Mouse (Mus musculus): Measurements from ENCODE around the gene Gm10226. TPM values are rescaled to one million over a fixed set of nuclear protein-coding genes. Genes with fewer than 3 reads are reported as not detected.
A peak's percentile ranks its signal among the peaks of the same experiment; 100 is the strongest.
"Not testable (repeated sequence)": the region's sequence is repeated elsewhere in the genome, so short reads cannot be mapped to it uniquely, and the experiment has no call there.

The Gm10226 gene
- polyA plus RNA-seq, 1 experiment from 2014 or later, result 8.0 TPM

DNA sequence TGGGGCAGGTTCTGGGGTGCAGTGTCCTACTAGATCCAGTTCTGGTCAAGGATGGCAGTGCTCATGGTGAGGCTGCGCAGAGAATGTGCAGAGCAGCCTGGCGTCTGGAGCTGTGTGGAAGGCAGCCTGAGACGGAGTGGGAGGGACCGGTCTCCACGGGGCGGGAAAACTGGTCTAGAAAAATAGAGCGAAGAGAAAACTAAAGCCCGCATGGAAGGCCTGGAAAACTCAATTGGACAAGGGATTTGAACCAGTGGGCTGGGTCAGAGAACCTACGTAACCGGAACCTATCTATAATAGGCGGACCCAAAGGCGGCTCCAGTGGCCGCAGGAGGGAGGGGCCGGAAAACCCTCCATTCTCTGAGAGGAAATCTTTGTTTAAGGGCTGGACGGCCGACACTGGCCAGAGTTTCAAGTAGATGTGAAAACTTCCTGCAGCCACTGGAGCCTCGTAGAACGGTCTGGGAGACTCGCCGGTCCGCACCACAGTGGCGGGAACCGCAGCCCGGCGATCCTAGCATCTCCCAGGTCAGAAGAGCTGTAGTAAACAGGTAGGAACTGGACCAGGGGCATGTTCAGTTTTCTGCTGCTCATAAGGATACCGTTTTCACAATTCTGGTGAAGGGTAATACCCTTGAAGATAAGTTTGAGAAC, 15.8 kb downstream of the Gm10226 start, which contains the start of gene Zfp760:
Zfp760 (plus strand) TSS at position 399 of the 654 bp plus-strand sequence.
- peak within 1 kb of the TSS; percentile 71 for H3K4me3 ChIP-seq
- H3K27me3 ChIP-seq, result no peaks in the 10 kb centered on the region
- H3K27ac ChIP-seq, result peak within 1 kb of the TSS; percentile 93
- 3% methylated on average over 26 of the region's 26 CpGs for WGBS
- peak; percentile 99 for ATAC-seq (ENCODE audit: low FRiP score, low read depth)
- H3K9ac ChIP-seq, result peak within 1 kb of the TSS; percentile 81
- H3K9me3 ChIP-seq, result no peaks in the 10 kb centered on the region
- H3K4me1 ChIP-seq, result peaks cover 10% of the 10 kb centered on the region
- peaks cover 13% of the 10 kb centered on the region for H3K36me3 ChIP-seq
- peak within 1 kb of the TSS; percentile 73 for H3K4me2 ChIP-seq (replicated peaks)

- Histone ChIP-seq H3K4me2 (replicated peaks) (peak overlapping the region; percentile 73), H3K4me3 (peak overlapping the region; percentile 71), H3K27ac (no peak overlapping the region), H3K9ac (peak overlapping the region; percentile 64), H3K27me3 (no peaks in the 10 kb centered on the region), H3K36me3 (peaks cover 18% of the 10 kb centered on the region), H3K4me1 (peaks cover 10% of the 10 kb centered on the region), H3K9me3 (no peaks in the 10 kb centered on the region)
- 51% methylated on average over 2 of the region's 2 CpGs for WGBS
- no peak for ATAC-seq (ENCODE audit: low FRiP score, low read depth)
Measured at GRCm38 (mm10) chr17:21708401-21708800, 16.7 kb downstream of the Gm10226 start.

DNA sequence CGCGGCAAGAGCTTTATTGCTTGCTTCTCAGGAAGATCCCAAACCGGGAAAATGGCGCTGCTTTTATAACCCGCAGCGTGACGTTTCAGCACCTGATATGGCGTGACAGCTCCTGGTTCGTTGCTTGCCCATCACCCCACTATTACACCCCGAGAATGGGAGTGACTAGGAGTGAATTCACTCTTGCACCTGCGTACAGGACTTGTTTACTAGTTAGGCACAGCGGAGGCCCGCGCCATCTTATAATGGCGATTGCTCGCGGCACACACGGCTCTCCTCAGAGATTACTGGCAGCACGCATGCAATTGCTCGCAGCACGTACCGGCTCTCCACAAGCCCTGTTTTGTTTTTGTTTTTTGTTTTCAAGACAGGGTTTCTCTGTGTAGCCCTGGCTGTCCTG, 38.8 kb downstream of the Gm10226 start, which contains the start of gene Zfp229:
Zfp229 (plus strand) TSS at position 301 of the 400 bp plus-strand sequence.
- ATAC-seq (ENCODE audit: low FRiP score, low read depth); H3K4me1 ChIP-seq; H3K36me3 ChIP-seq; H3K27ac ChIP-seq; H3K9ac ChIP-seq; H3K4me3 ChIP-seq; H3K9me3 ChIP-seq; H3K27me3 ChIP-seq; H3K4me2 ChIP-seq (replicated peaks): not testable (repeated sequence)
- WGBS, result 95% methylated on average over 12 of the region's 22 CpGs

DNA sequence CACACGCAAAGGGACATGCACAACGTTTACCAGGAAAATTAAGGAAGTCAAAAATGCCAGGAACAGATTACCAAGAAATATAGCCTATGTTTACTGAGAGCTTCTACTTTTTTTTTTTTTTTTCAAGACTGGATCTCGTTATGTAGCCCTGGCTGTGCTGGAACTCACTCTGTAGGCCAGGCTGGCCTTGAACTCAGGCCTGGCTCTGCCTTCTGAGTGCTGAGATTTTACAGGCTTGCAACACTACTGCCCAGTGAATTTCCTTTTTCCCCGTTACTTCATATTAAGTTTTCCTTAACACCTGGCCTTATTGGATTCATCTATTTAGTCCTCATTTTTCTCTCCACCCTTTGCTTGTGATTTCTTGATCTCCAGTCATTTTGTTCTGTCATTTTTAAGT, 41.4 kb downstream of the Gm10226 start:
- peaks cover 10% of the 10 kb centered on the region for H3K4me1 ChIP-seq
- peak; percentile 6; the same call in 1 of the 2 replicates for ATAC-seq (ENCODE audit: low FRiP score, low read depth)
- 75% methylated on average over 4 of the region's 4 CpGs for WGBS
- H3K27ac ChIP-seq, result no peak overlapping the region; the same call in 1 of the 2 replicates
- peak overlapping the region; percentile 62 for H3K4me2 ChIP-seq (replicated peaks)
- peak overlapping the region; percentile 69 for H3K4me3 ChIP-seq
- H3K27me3 ChIP-seq, result no peaks in the 10 kb centered on the region
- no peaks in the 10 kb centered on the region for H3K9me3 ChIP-seq
- peak overlapping the region; percentile 75 for H3K9ac ChIP-seq
- H3K36me3 ChIP-seq, result peaks cover 7% of the 10 kb centered on the region

DNA sequence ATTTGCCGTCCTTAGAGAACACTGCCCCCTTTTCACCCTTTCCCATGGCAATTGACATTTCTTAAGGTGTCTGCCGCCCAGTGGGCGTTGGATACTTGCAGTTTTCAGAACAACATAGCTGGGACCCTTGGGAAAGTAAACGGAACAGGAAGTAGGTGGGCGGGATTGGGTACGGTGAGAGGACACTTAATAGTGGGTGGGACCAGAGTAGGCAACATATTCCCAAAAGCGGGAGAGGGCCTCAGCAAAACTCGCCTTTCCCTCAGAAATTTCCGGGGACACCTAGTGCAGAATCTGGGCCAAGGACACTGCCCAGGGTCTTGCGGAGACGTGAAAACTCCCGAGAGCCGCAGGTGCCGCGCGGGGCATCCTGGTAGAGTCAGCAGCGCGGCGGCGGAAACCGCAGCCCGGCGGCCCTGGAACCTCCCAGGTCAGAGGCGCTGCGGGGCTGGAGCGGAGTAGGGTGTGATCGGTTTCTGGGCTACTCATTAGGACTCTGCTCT, 41.9 kb downstream of the Gm10226 start:
- WGBS, result under 1% methylated on average over 27 of the region's 27 CpGs
- ATAC-seq (ENCODE audit: low FRiP score, low read depth), result peak; percentile 97
- peak overlapping the region; percentile 83 for H3K27ac ChIP-seq

More for the DNA sequence above, 41.9 kb downstream of the Gm10226 start:
- peaks cover 10% of the 10 kb centered on the region for H3K4me1 ChIP-seq
- no peaks in the 10 kb centered on the region for H3K27me3 ChIP-seq
- peak overlapping the region; percentile 69 for H3K4me3 ChIP-seq
- peak overlapping the region; percentile 75 for H3K9ac ChIP-seq
- no peaks in the 10 kb centered on the region for H3K9me3 ChIP-seq
- H3K36me3 ChIP-seq, result peaks cover 12% of the 10 kb centered on the region
- peak overlapping the region; percentile 62 for H3K4me2 ChIP-seq (replicated peaks)

Other genes with a start within 250 kb of the Gm10226 start
- gene Zfp51, start 241.5 kb upstream of the Gm10226 start, polyA plus RNA-seq (2015; fragmentation: Nextera tagmentation; extraction: Ambion mirVana), result 17.3 and 18.0 TPM in 2 replicates
- 12.4 TPM in 2 replicates for gene Zfp53, start 202.9 kb upstream of the Gm10226 start, polyA plus RNA-seq (2015; fragmentation: Nextera tagmentation; extraction: Ambion mirVana)
- 4.9 and 5.1 TPM in 2 replicates for gene Zfp52, start 156.3 kb upstream of the Gm10226 start, polyA plus RNA-seq (2015; fragmentation: Nextera tagmentation; extraction: Ambion mirVana)
- 16.9 and 17.9 TPM in 2 replicates for gene Zfp948, start 124.9 kb upstream of the Gm10226 start, polyA plus RNA-seq (2015; fragmentation: Nextera tagmentation; extraction: Ambion mirVana)
- gene Zfp983, start 41.2 kb upstream of the Gm10226 start, polyA plus RNA-seq (2015; fragmentation: Nextera tagmentation; extraction: Ambion mirVana), result 5.7 and 6.3 TPM in 2 replicates
- 16.1 and 17.4 TPM in 2 replicates for gene Zfp760, start 15.9 kb downstream of the Gm10226 start, polyA plus RNA-seq (2015; fragmentation: Nextera tagmentation; extraction: Ambion mirVana)
- 7.5 and 8.5 TPM in 2 replicates for gene Zfp229, start 38.9 kb downstream of the Gm10226 start, polyA plus RNA-seq (2015; fragmentation: Nextera tagmentation; extraction: Ambion mirVana)
- gene Zfp820, start 153.9 kb downstream of the Gm10226 start, polyA plus RNA-seq (2015; fragmentation: Nextera tagmentation; extraction: Ambion mirVana), result 7.1 and 7.7 TPM in 2 replicates
- 6.9 and 7.6 TPM in 2 replicates for gene Zfp995, start 218.1 kb downstream of the Gm10226 start, polyA plus RNA-seq (2015; fragmentation: Nextera tagmentation; extraction: Ambion mirVana)

All from limb, embryonic 13.5 days (tissue).